Mouse (Mus musculus) spleen, embryonic (tissue): ENCODE measurements around the gene Eps8.

ENCODE experiments used
- CTCF ChIA-PET: fragments of 350-600 bp; sonication (Branson Sonifier 250); formaldehyde crosslinking; loops from one replicate; lab custom pipeline; 2022; lab: Charles Lee

Eps8 gene

GRCm38 (mm10) chr6:137570019-137570418, 84.7 kb downstream of the Eps8 start:
- CTCF ChIA-PET = no interaction called here

GRCm38 (mm10) chr6:137569071-137569470, 85.6 kb downstream of the Eps8 start:
- CTCF ChIA-PET = no interaction called here

- CTCF ChIA-PET = interaction anchor here (0.7 kb wide), 1 partner anchor 1199 kb away, joined by 4 read pairs; no protein-coding TSS in a partner anchor
Observed at GRCm38 (mm10) chr6:137565890-137566289, 88.8 kb downstream of the Eps8 start.

GRCm38 (mm10) chr6:137565454-137565853, 89.2 kb downstream of the Eps8 start:
- CTCF ChIA-PET = interaction anchor here (0.7 kb wide), 1 partner anchor 1199 kb away, joined by 4 read pairs; no protein-coding TSS in a partner anchor

- CTCF ChIA-PET = no interaction called here
Observed at GRCm38 (mm10) chr6:137560358-137560859, 94.3 kb downstream of the Eps8 start.

- CTCF ChIA-PET = no interaction called here
Observed at GRCm38 (mm10) chr6:137558840-137559239, 95.8 kb downstream of the Eps8 start.

- CTCF ChIA-PET = no interaction called here
Observed at GRCm38 (mm10) chr6:137557671-137558070, 97.0 kb downstream of the Eps8 start.

- CTCF ChIA-PET = no interaction called here
Observed at GRCm38 (mm10) chr6:137557159-137557558, 97.5 kb downstream of the Eps8 start.

- CTCF ChIA-PET = no interaction called here
Observed at GRCm38 (mm10) chr6:137556636-137557035, 98.0 kb downstream of the Eps8 start.

- CTCF ChIA-PET = interaction anchor here (0.6 kb wide), 1 partner anchor 24 kb away, joined by 3 read pairs; no protein-coding TSS in a partner anchor
Observed at GRCm38 (mm10) chr6:137550181-137550580, 104.5 kb downstream of the Eps8 start.

GRCm38 (mm10) chr6:137548613-137549012, 106.1 kb downstream of the Eps8 start:
- CTCF ChIA-PET = no interaction called here

- CTCF ChIA-PET = no interaction called here
Observed at GRCm38 (mm10) chr6:137547555-137547954, 107.1 kb downstream of the Eps8 start.

- CTCF ChIA-PET = interaction anchor here (0.6 kb wide), 1 partner anchor 21 kb away, joined by 3 read pairs; no protein-coding TSS in a partner anchor
Observed at GRCm38 (mm10) chr6:137546101-137546500, 108.6 kb downstream of the Eps8 start.

- CTCF ChIA-PET = no interaction called here
Observed at GRCm38 (mm10) chr6:137545341-137545740, 109.3 kb downstream of the Eps8 start.

GRCm38 (mm10) chr6:137542231-137543152, 112.2 kb downstream of the Eps8 start:
- CTCF ChIA-PET = no interaction called here

- CTCF ChIA-PET = no interaction called here
Observed at GRCm38 (mm10) chr6:137541216-137542176, 113.2 kb downstream of the Eps8 start.

- CTCF ChIA-PET = no interaction called here
Observed at GRCm38 (mm10) chr6:137540800-137541199, 113.9 kb downstream of the Eps8 start.

- CTCF ChIA-PET = no interaction called here
Observed at GRCm38 (mm10) chr6:137540346-137540745, 114.3 kb downstream of the Eps8 start.

- CTCF ChIA-PET = no interaction called here
Observed at GRCm38 (mm10) chr6:137539219-137539618, 115.5 kb downstream of the Eps8 start.

GRCm38 (mm10) chr6:137532758-137533157, 121.9 kb downstream of the Eps8 start:
- CTCF ChIA-PET = no interaction called here

GRCm38 (mm10) chr6:137525769-137526168, 128.9 kb downstream of the Eps8 start:
- CTCF ChIA-PET = interaction anchor here (0.6 kb wide), 1 partner anchor 25 kb away, joined by 3 read pairs; no protein-coding TSS in a partner anchor

GRCm38 (mm10) chr6:137520343-137520704, 134.4 kb downstream of the Eps8 start:
- CTCF ChIA-PET = no interaction called here
